Mouse (Mus musculus): ENCODE data around the gene Olfr1065. TPM values are rescaled to one million over a fixed set of nuclear protein-coding genes. Genes with fewer than 3 reads are reported as not detected.

Olfr1065 gene
- polyA plus RNA-seq, 1 experiment: not detected

DNA sequence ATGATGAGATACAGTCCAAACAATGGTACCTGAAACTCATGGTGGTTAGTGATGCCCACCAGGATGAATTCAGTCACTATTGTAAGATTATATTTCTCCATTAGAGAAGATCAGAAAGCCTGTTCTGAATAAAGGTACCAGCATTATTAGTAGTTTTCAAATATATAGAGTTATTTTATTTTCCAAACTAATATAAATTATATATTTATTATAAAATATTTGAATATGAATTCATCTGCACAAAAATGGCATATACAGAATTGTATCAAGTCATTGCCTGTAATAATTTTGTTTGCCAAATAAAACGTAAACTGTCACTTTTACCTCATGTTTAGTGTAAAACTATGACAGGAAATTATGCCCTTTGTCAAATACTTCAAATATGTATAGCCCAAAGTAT lies 36.4 kb downstream of the Olfr1065 start, which contains the start of gene Olfr1061:
Gene Olfr1061 (minus strand): TSS at position 101 of the 400 bp plus-strand sequence.
- WGBS: 76% methylated on average over 1 of the region's 1 CpGs
- H3K4me1 ChIP-seq (ENCODE audit: control insufficient read depth, insufficient read depth, insufficient read length): no peaks in the 10 kb centered on the region
- H3K27me3 ChIP-seq (ENCODE audit: control insufficient read depth, insufficient read depth, low read length): no peaks in the 10 kb centered on the region
- no peak for DNase-seq (ENCODE audit: low read depth in 1 of 2, low spot score in 2 of 2)
- H3K36me3 ChIP-seq (ENCODE audit: control insufficient read depth, insufficient read depth, low read length): no peaks in the 10 kb centered on the region
- H3K27ac ChIP-seq (ENCODE audit: insufficient read depth, low read length): no peak within 1 kb of the TSS
- no peak for TF ChIP-seq CTCF (IDR thresholded peaks at IDR 0.05; ENCODE audit: extremely low read depth, insufficient read depth, insufficient read length, insufficient replicate concordance)
- no peak for TF ChIP-seq POLR2A (IDR thresholded peaks at IDR 0.05; ENCODE audit: low read depth, low read length)
- no peak within 1 kb of the TSS for H3K4me3 ChIP-seq (ENCODE audit: extremely low read depth, insufficient read depth, insufficient read length)

DNA sequence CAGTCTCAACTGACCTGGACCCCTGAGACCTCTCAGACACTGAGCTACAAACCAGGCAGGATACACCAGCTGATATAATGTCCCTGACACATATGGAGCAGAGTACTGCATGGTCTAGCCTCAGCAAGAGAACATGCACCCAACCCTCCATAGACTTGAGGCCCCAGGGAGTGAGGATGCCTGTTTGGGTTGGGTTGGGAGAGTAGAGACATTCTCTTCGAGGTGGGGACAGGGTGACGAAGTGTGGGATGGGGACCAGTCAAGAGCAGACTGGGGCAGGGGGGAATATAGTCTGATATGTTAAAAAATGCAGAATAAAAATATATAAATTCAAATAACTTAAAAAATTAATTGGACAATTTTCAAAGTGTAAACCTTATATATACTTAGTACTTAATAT lies 55.3 kb downstream of the Olfr1065 start:
- no peaks in the 10 kb centered on the region for H3K36me3 ChIP-seq (ENCODE audit: control insufficient read depth, insufficient read depth, low read length)
- 71% methylated on average over 2 of the region's 2 CpGs for WGBS
- H3K27ac ChIP-seq (ENCODE audit: insufficient read depth, low read length): no peak overlapping the region
- TF ChIP-seq POLR2A (IDR thresholded peaks at IDR 0.05; ENCODE audit: low read depth, low read length) (no peak), CTCF (IDR thresholded peaks at IDR 0.05; ENCODE audit: extremely low read depth, insufficient read depth, insufficient read length, insufficient replicate concordance) (no peak)
- no peaks in the 10 kb centered on the region for H3K27me3 ChIP-seq (ENCODE audit: control insufficient read depth, insufficient read depth, low read length)
- no peaks in the 10 kb centered on the region for H3K4me1 ChIP-seq (ENCODE audit: control insufficient read depth, insufficient read depth, insufficient read length)
- DNase-seq (ENCODE audit: low read depth in 1 of 2, low spot score in 2 of 2): no peak
- H3K4me3 ChIP-seq (ENCODE audit: extremely low read depth, insufficient read depth, insufficient read length): no peak overlapping the region

Other genes with a start within 250 kb of the Olfr1065 start
- gene Olfr1045, start 247.6 kb downstream of the Olfr1065 start, polyA plus RNA-seq (2012; rRNA removed): not detected in 2 replicates
- not detected in 2 replicates for gene Olfr1046, start 231.3 kb downstream of the Olfr1065 start, polyA plus RNA-seq (2012; rRNA removed)
- not detected in 2 replicates for gene Olfr1047, start 219.2 kb downstream of the Olfr1065 start, polyA plus RNA-seq (2012; rRNA removed)
- not detected in 2 replicates for gene Olfr1048, start 210.3 kb downstream of the Olfr1065 start, polyA plus RNA-seq (2012; rRNA removed)
- not detected in 2 replicates for gene Olfr1049, start 192.3 kb downstream of the Olfr1065 start, polyA plus RNA-seq (2012; rRNA removed)
- gene Olfr1051, start 171.5 kb downstream of the Olfr1065 start, polyA plus RNA-seq (2012; rRNA removed): not detected in 2 replicates
- not detected in 2 replicates for gene Olfr1052, start 158.1 kb downstream of the Olfr1065 start, polyA plus RNA-seq (2012; rRNA removed)
- not detected in 2 replicates for gene Olfr1053, start 135.3 kb downstream of the Olfr1065 start, polyA plus RNA-seq (2012; rRNA removed)
- not detected in 2 replicates for gene Olfr1054, start 115.2 kb downstream of the Olfr1065 start, polyA plus RNA-seq (2012; rRNA removed)
- not detected in 2 replicates for gene Olfr1055, start 100.3 kb downstream of the Olfr1065 start, polyA plus RNA-seq (2012; rRNA removed)
- gene Olfr1056, start 88.1 kb downstream of the Olfr1065 start, polyA plus RNA-seq (2012; rRNA removed): not detected in 2 replicates
- not detected in 2 replicates for gene Olfr1057, start 72.2 kb downstream of the Olfr1065 start, polyA plus RNA-seq (2012; rRNA removed)
- gene Olfr1058, start 62.0 kb downstream of the Olfr1065 start, polyA plus RNA-seq (2012; rRNA removed): not detected in 2 replicates
- gene Olfr1061, start 36.5 kb downstream of the Olfr1065 start, polyA plus RNA-seq (2012; rRNA removed): not detected in 2 replicates
- not detected in 2 replicates for gene Olfr1062, start 23.8 kb downstream of the Olfr1065 start, polyA plus RNA-seq (2012; rRNA removed)
- gene Olfr1066, start 5.7 kb upstream of the Olfr1065 start, polyA plus RNA-seq (2012; rRNA removed): not detected in 2 replicates
- not detected in 2 replicates for gene Olfr228, start 36.8 kb upstream of the Olfr1065 start, polyA plus RNA-seq (2012; rRNA removed)
- not detected in 2 replicates for gene Olfr1076, start 57.9 kb upstream of the Olfr1065 start, polyA plus RNA-seq (2012; rRNA removed)
- not detected in 2 replicates for gene Olfr1079, start 91.9 kb upstream of the Olfr1065 start, polyA plus RNA-seq (2012; rRNA removed)
- gene Olfr1080, start 107.6 kb upstream of the Olfr1065 start, polyA plus RNA-seq (2012; rRNA removed): not detected in 2 replicates
- gene Olfr1082, start 148.4 kb upstream of the Olfr1065 start, polyA plus RNA-seq (2012; rRNA removed): not detected in 2 replicates
- gene Olfr1084, start 189.1 kb upstream of the Olfr1065 start, polyA plus RNA-seq (2012; rRNA removed): not detected in 2 replicates
- not detected in 2 replicates for gene Olfr1085, start 211.4 kb upstream of the Olfr1065 start, polyA plus RNA-seq (2012; rRNA removed)
- not detected in 2 replicates for gene Olfr1086, start 229.5 kb upstream of the Olfr1065 start, polyA plus RNA-seq (2012; rRNA removed)
- gene Olfr1087, start 247.8 kb upstream of the Olfr1065 start, polyA plus RNA-seq (2012; rRNA removed): not detected in 2 replicates